Mouse (Mus musculus): Measurements from ENCODE around the gene Prrt2. TPM values are rescaled to one million over a fixed set of nuclear protein-coding genes. Genes with fewer than 3 reads are reported as not detected.
A peak's percentile ranks its signal among the peaks of the same experiment; 100 is the strongest.

Gene Prrt2
- total and polyA plus RNA-seq, 3 experiments: 0.12 to 1.4 TPM; not detected in 1

DNA sequence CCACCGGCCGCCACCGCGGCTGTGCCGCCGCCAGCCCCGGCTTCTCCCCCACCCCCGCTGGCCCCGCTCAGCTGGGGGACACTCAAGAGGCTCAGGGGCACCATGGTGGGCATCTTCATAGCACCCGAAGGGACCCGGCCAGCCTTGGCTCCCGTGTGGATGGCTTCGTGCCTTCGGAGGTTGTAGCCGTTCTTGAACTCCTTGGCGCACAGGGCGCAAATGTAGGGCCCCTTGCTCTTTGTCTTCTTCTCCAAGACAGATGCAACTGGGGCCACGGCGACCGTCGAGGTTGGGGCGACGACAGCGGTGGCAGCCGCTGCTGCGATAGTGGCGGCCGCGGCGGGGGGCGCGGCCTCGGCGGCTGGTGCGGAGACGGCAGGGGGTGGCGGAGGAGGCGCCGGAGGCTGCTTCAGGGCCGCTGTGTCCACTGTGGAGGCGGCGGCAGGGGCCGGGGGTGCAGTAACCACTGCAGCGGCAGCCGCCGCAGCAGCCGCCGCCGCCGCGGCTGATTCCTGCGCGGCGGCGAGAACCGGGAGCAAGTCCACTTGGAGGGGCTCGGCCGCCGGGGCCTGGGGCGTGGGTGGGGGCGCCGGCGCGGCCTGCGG, 4.6 kb upstream of the Prrt2 start:
- TF ChIP-seq POLR2AphosphoS2 (IDR thresholded peaks at IDR 0.05; ENCODE audit: low read length) (no peak), UBTF (IDR thresholded peaks at IDR 0.05; ENCODE audit: borderline replicate concordance, insufficient read depth, low read depth, low read length) (no peak), RAD21 (IDR thresholded peaks at IDR 0.05; ENCODE audit: low read depth, low read length) (no peak), ZMIZ1 (IDR thresholded peaks at IDR 0.05; ENCODE audit: low read depth, low read length) (no peak; the same call in 1 of the 2 replicates), ZC3H11A (IDR thresholded peaks at IDR 0.05; ENCODE audit: low read depth, low read length) (no peak), TCF12 (IDR thresholded peaks at IDR 0.05; ENCODE audit: low read depth, low read length) (no peak), MAX (IDR thresholded peaks at IDR 0.05; ENCODE audit: low read length) (no peak), MXI1 (IDR thresholded peaks at IDR 0.05; ENCODE audit: low read depth, low read length) (peak; percentile 18; the same call in 1 of the 2 replicates), POLR2A (IDR thresholded peaks at IDR 0.05; ENCODE audit: control insufficient read depth in 1 of 2, insufficient read depth in 1 of 2, low read depth in 1 of 2, low read length in 2 of 2, poor library complexity in 1 of 2) (no peak), EP300 (IDR thresholded peaks at IDR 0.05; ENCODE audit: low read depth in 1 of 2, low read length in 2 of 2) (0 out of 4 replicates have a peak, but pooled peaks of 1 of the 2 experiments have one; percentile 33), NELFE (IDR thresholded peaks at IDR 0.05; ENCODE audit: low read depth, low read length) (no peak)
- H3K9ac ChIP-seq (ENCODE audit: control insufficient read depth, low read depth, low read length, poor library complexity, severe bottlenecking): peak overlapping the region; percentile 97
- H3K4me1 ChIP-seq (ENCODE audit: control insufficient read depth in 1 of 2, insufficient read depth in 2 of 2, low read length in 2 of 2): peaks cover 17 to 38% of the 10 kb centered on the region in 2 experiments
- H3K79me2 ChIP-seq (ENCODE audit: control insufficient read depth, insufficient read depth, low read length, poor library complexity): peaks cover 41% of the 10 kb centered on the region
- H3K36me3 ChIP-seq (ENCODE audit: control insufficient read depth in 1 of 2, insufficient read depth in 2 of 2, low read length in 2 of 2): peaks cover 11 to 41% of the 10 kb centered on the region in 2 experiments
- no peaks in the 10 kb centered on the region for H3K9me3 ChIP-seq (replicated peaks; ENCODE audit: insufficient read depth, low read length)
- peak overlapping the region; percentile 59 to 86 for H3K4me3 ChIP-seq (ENCODE audit: control insufficient read depth in 1 of 2, insufficient read depth in 1 of 2, low read depth in 2 of 2, low read length in 2 of 2)
- H3K27ac ChIP-seq (ENCODE audit: control insufficient read depth, low read depth, low read length): peak overlapping the region; percentile 93
- no peaks in the 10 kb centered on the region for H3K27me3 ChIP-seq (ENCODE audit: control insufficient read depth in 1 of 2, insufficient read depth in 2 of 2, low read length in 2 of 2)
- peak; percentile 55 for DNase-seq (ENCODE audit: low read depth, low spot score)

- Histone ChIP-seq H3K36me3 (ENCODE audit: control insufficient read depth in 1 of 2, insufficient read depth in 2 of 2, low read length in 2 of 2) (peaks cover 10 to 34% of the 10 kb centered on the region in 2 experiments), H3K27ac (ENCODE audit: control insufficient read depth, low read depth, low read length) (peak overlapping the region; percentile 93), H3K79me2 (ENCODE audit: control insufficient read depth, insufficient read depth, low read length, poor library complexity) (peaks cover 41% of the 10 kb centered on the region), H3K4me3 (ENCODE audit: control insufficient read depth in 1 of 2, insufficient read depth in 1 of 2, low read depth in 2 of 2, low read length in 2 of 2) (peak overlapping the region; percentile 59 to 86), H3K4me1 (ENCODE audit: control insufficient read depth in 1 of 2, insufficient read depth in 2 of 2, low read length in 2 of 2) (peaks cover 11 to 34% of the 10 kb centered on the region in 2 experiments; a peak in 3 of 4 replicates), H3K9ac (ENCODE audit: control insufficient read depth, low read depth, low read length, poor library complexity, severe bottlenecking) (peak overlapping the region; percentile 97), H3K27me3 (ENCODE audit: control insufficient read depth in 1 of 2, insufficient read depth in 2 of 2, low read length in 2 of 2) (no peaks in the 10 kb centered on the region), H3K9me3 (replicated peaks; ENCODE audit: insufficient read depth, low read length) (no peaks in the 10 kb centered on the region)
- peak; percentile 87 for DNase-seq (ENCODE audit: low read depth, low spot score)
- no peak for TF ChIP-seq MYB (IDR thresholded peaks at IDR 0.05; ENCODE audit: low read depth, low read length)
- peak; percentile 63 for TF ChIP-seq SIN3A (IDR thresholded peaks at IDR 0.05; ENCODE audit: low read length)
- peak; percentile 66; the same call in 1 of the 2 replicates for TF ChIP-seq TBP (IDR thresholded peaks at IDR 0.05; ENCODE audit: low read depth, low read length)
- no peak for TF ChIP-seq ZNF384 (IDR thresholded peaks at IDR 0.05; ENCODE audit: low read depth, low read length)
- TF ChIP-seq MEF2A (IDR thresholded peaks at IDR 0.05; ENCODE audit: extremely low read depth, insufficient replicate concordance, low read depth, low read length, poor library complexity, severe bottlenecking): no peak
- no peak; the same call in 1 of the 2 replicates for TF ChIP-seq RAD21 (IDR thresholded peaks at IDR 0.05; ENCODE audit: low read depth, low read length)
- peak; percentile 19 for TF ChIP-seq SMC3 (IDR thresholded peaks at IDR 0.05; ENCODE audit: low read depth, low read length)
- 0 out of 2 replicates have a peak, but pooled peaks have one; percentile 37 for TF ChIP-seq POLR2AphosphoS5 (IDR thresholded peaks at IDR 0.05; ENCODE audit: borderline replicate concordance, low read depth, low read length)
- no peak; the same call in 1 of the 2 replicates for TF ChIP-seq TCF12 (IDR thresholded peaks at IDR 0.05; ENCODE audit: low read depth, low read length)
- TF ChIP-seq MYC (IDR thresholded peaks at IDR 0.05; ENCODE audit: low read depth, low read length): peak; percentile 88
- TF ChIP-seq UBTF (IDR thresholded peaks at IDR 0.05; ENCODE audit: borderline replicate concordance, insufficient read depth, low read depth, low read length): no peak
- TF ChIP-seq MAFK (IDR thresholded peaks at IDR 0.05; ENCODE audit: borderline replicate concordance, low read depth, low read length): no peak
- peak; percentile 83 for TF ChIP-seq MXI1 (IDR thresholded peaks at IDR 0.05; ENCODE audit: low read depth, low read length)
- no peak for TF ChIP-seq BHLHE40 (IDR thresholded peaks at IDR 0.05; ENCODE audit: borderline replicate concordance, low read depth, low read length)
- no peak; the same call in 1 of the 2 replicates for TF ChIP-seq HCFC1 (IDR thresholded peaks at IDR 0.05; ENCODE audit: low read depth, low read length)
- TF ChIP-seq MAX (IDR thresholded peaks at IDR 0.05; ENCODE audit: low read length): peak; percentile 94
- no peak for TF ChIP-seq KAT2A (conservative IDR thresholded peaks at IDR 0.05; ENCODE audit: low read depth, low read length)
- no peak for TF ChIP-seq USF2 (IDR thresholded peaks at IDR 0.05; ENCODE audit: borderline replicate concordance in 1 of 2, insufficient read depth in 1 of 2, low read depth in 1 of 2, low read length in 2 of 2)
- TF ChIP-seq TAL1 (IDR thresholded peaks at IDR 0.05; ENCODE audit: low read length): no peak
- peak; percentile 48 to 79; a peak in 2 of 4 replicates for TF ChIP-seq POLR2A (IDR thresholded peaks at IDR 0.05; ENCODE audit: control insufficient read depth in 1 of 2, insufficient read depth in 1 of 2, low read depth in 1 of 2, low read length in 2 of 2, poor library complexity in 1 of 2)
- peak; percentile 26 to 52 (median 27); a peak in 5 of 6 replicates for TF ChIP-seq CTCF (IDR thresholded peaks at IDR 0.05 in 2 of 3, conservative IDR thresholded peaks at IDR 0.05 in 1 of 3; ENCODE audit: control insufficient read depth in 1 of 3, insufficient read depth in 1 of 3, low read depth in 2 of 3, low read length in 3 of 3, poor library complexity in 1 of 3, severe bottlenecking in 1 of 3)
- no peak for TF ChIP-seq NELFE (IDR thresholded peaks at IDR 0.05; ENCODE audit: low read depth, low read length)
Measured at GRCm38 (mm10) chr7:127024755-127025555, 3.9 kb upstream of the Prrt2 start.

Measured in MEL (cell line).